Mouse (Mus musculus) intestine, embryonic 15.5 days (tissue): ENCODE results near the gene Dmgdh. TPM values are rescaled to one million over a fixed set of nuclear protein-coding genes. Genes with fewer than 3 reads are reported as not detected.

Source experiments
- ATAC-seq: fragments of 200-750 bp; cut with Nextera tagmentation; 2 replicates; pipeline ENCODE4 v1.8.0; 2017; ENCODE audit warnings: moderate TSS enrichment, moderate library complexity
- H3K27ac ChIP-seq: fragments of 300-500 bp; sonication (generic); 2 replicates; pipeline ENCODE4 v1.5.1; 2015; ENCODE audit warnings: mild to moderate bottlenecking, inconsistent platforms
- H3K27me3 ChIP-seq: fragments of 300-500 bp; sonication (generic); replicated peaks from 2 replicates; pipeline ENCODE4 v1.6.1; 2015; ENCODE audit warnings: inconsistent platforms
- H3K36me3 ChIP-seq: fragments of 300-500 bp; sonication (generic); 2 replicates; pipeline ENCODE4 v1.6.1; 2015; ENCODE audit warnings: inconsistent platforms
- H3K4me1 ChIP-seq: fragments of 300-500 bp; sonication (generic); replicated peaks from 2 replicates; pipeline ENCODE4 v1.6.1; 2015; ENCODE audit warnings: inconsistent platforms
- H3K4me2 ChIP-seq: fragments of 300-500 bp; sonication (generic); replicated peaks from 2 replicates; pipeline ENCODE4 v1.6.1; 2015; ENCODE audit warnings: mild to moderate bottlenecking, inconsistent platforms
- H3K4me3 ChIP-seq: fragments of 300-500 bp; sonication (generic); replicated peaks from 2 replicates; pipeline ENCODE4 v1.5.1; 2015; ENCODE audit warnings: inconsistent platforms
- H3K9ac ChIP-seq: fragments of 300-500 bp; sonication (generic); 2 replicates; pipeline ENCODE4 v1.6.1; 2015; ENCODE audit warnings: inconsistent platforms
- H3K9me3 ChIP-seq: fragments of 300-500 bp; sonication (generic); 2 replicates; pipeline ENCODE4 v1.6.1; 2016; ENCODE audit warnings: inconsistent platforms
- WGBS: fragments of 180-500 bp; shearing (Covaris S2); methylation state at CpG from one replicate; pipeline ENCODE4 v1.1.7; 2015; 5-methylcytosine and 5-hydroxymethylcytosine counted together
- polyA plus RNA-seq: library from polyadenylated mRNA; unstranded; fragments of >200 nt; fragmentation: Nextera tagmentation; extraction: Ambion mirVana; gene quantifications from 2 replicates; pipeline ENCODE4 v1.2.1, GENCODE M21; 2015

Gene Dmgdh
- polyA plus RNA-seq, 1 experiment from 2014 or later, result 0.39 TPM

DNA sequence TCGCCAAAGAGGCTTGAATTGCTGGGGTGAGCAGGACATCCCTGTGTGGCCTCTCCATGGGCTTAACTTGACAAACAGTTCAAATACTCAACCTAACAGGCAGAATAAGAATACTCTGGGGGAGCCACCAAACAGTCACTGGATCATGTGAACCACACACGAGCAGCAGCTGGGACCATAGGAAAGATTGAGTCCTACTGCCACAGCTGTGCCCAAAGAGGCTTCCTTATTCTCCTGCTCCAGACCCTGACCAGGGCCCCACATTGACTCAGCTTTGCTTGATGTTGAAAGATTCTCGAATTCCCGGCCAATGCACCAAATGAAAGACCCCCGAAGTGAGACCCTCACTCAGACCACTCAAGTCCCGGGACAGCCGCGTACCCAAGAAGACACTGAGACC lies 87.6 kb downstream of the Dmgdh start:
- Histone ChIP-seq H3K4me1 (no peaks in the 10 kb centered on the region), H3K4me2 (no peak overlapping the region), H3K36me3 (no peaks in the 10 kb centered on the region), H3K27me3 (no peaks in the 10 kb centered on the region), H3K27ac (no peak overlapping the region), H3K9me3 (no peaks in the 10 kb centered on the region), H3K9ac (no peak overlapping the region), H3K4me3 (no peak overlapping the region)
- 96% methylated on average over 8 of the region's 8 CpGs for WGBS
- ATAC-seq, result no peak

DNA sequence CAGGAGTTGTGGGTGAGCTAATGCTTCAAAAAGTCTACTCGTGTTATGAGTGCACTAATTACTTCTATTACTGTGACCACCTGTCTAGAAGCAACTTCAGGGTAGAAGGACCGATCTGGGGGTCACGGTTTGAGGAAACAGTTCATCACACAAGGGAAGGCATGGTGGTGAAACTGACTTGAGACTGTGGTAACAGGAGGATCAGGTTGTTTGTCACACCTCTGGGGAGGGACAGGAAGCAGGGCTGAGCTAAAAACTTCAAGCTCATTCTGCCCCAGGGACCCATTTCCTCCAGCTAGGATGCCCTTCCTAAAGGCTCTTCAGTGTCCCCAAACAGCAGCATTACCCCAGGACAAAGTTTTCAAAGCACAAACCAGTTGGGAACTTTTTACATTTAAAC lies 88.6 kb downstream of the Dmgdh start:
- H3K27ac ChIP-seq, result no peak overlapping the region
- H3K4me2 ChIP-seq, result no peak overlapping the region
- WGBS, result 77% methylated on average over 3 of the region's 3 CpGs
- no peak for ATAC-seq
- H3K4me1 ChIP-seq, result no peaks in the 10 kb centered on the region
- H3K9me3 ChIP-seq, result no peaks in the 10 kb centered on the region
- H3K4me3 ChIP-seq, result no peak overlapping the region
- no peaks in the 10 kb centered on the region for H3K27me3 ChIP-seq
- H3K36me3 ChIP-seq, result no peaks in the 10 kb centered on the region
- no peak overlapping the region for H3K9ac ChIP-seq

GRCm38 (mm10) chr13:93764321-93764973 lies 90.2 kb downstream of the Dmgdh start:
- H3K27ac ChIP-seq, result no peak overlapping the region
- no peaks in the 10 kb centered on the region for H3K36me3 ChIP-seq
- no peak overlapping the region for H3K4me2 ChIP-seq
- no peak overlapping the region for H3K9ac ChIP-seq
- H3K4me3 ChIP-seq, result no peak overlapping the region
- H3K4me1 ChIP-seq, result no peaks in the 10 kb centered on the region
- no peaks in the 10 kb centered on the region for H3K9me3 ChIP-seq
- ATAC-seq, result no peak
- H3K27me3 ChIP-seq, result no peaks in the 10 kb centered on the region
- WGBS, result 85% methylated on average over 13 of the region's 13 CpGs

GRCm38 (mm10) chr13:93771031-93771587 lies 96.9 kb downstream of the Dmgdh start:
- Histone ChIP-seq H3K4me3 (peak overlapping the region; percentile 63), H3K4me1 (no peaks in the 10 kb centered on the region; the same call in 1 of the 2 replicates), H3K27me3 (no peaks in the 10 kb centered on the region), H3K9ac (peak overlapping the region; percentile 70), H3K9me3 (no peaks in the 10 kb centered on the region), H3K36me3 (no peaks in the 10 kb centered on the region), H3K27ac (peak overlapping the region; percentile 84), H3K4me2 (peak overlapping the region; percentile 95)
- 22% methylated on average over 9 of the region's 9 CpGs for WGBS
- peak; percentile 60 for ATAC-seq

- under 1% methylated on average over 66 of the region's 66 CpGs for WGBS
- H3K4me2 ChIP-seq, result peak within 1 kb of the TSS; percentile 95
- H3K27me3 ChIP-seq, result no peaks in the 10 kb centered on the region
- H3K27ac ChIP-seq, result peak within 1 kb of the TSS; percentile 84
- peak within 1 kb of the TSS; percentile 63 for H3K4me3 ChIP-seq
- H3K36me3 ChIP-seq, result no peaks in the 10 kb centered on the region
- peak within 1 kb of the TSS; percentile 70 for H3K9ac ChIP-seq
- peak; percentile 98 for ATAC-seq
- no peaks in the 10 kb centered on the region for H3K9me3 ChIP-seq
- no peaks in the 10 kb centered on the region; the same call in 1 of the 2 replicates for H3K4me1 ChIP-seq
Measured at GRCm38 (mm10) chr13:93771588-93772278, 97.5 kb downstream of the Dmgdh start, which contains the start of gene Arsb. Arsb (plus strand) TSS chr13:93771630.

DNA sequence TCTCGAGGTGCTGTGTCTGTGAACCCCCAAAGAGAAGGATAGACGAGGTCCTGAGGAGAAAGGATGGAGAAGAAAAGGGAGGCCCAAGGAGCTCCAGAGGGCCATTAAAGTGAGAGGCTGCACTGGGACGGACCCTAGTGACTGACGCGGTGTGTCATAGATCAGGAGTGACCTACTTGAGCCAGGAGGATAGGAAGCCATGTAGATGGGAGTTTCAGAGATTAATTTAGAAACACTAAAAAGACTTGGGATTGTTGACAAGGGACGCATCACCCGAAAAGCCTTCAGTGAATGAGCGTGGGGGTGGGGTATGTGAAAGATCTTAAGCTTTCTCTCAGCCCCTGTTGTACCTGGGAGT lies 98.0 kb downstream of the Dmgdh start:
- Histone ChIP-seq H3K4me3 (peak overlapping the region; percentile 63), H3K4me2 (peak overlapping the region; percentile 95), H3K27me3 (no peaks in the 10 kb centered on the region), H3K27ac (peak overlapping the region; percentile 84), H3K9me3 (no peaks in the 10 kb centered on the region), H3K36me3 (no peaks in the 10 kb centered on the region), H3K4me1 (no peaks in the 10 kb centered on the region; the same call in 1 of the 2 replicates), H3K9ac (peak overlapping the region; percentile 70)
- peak; percentile 64 for ATAC-seq
- 33% methylated on average over 8 of the region's 8 CpGs for WGBS

DNA sequence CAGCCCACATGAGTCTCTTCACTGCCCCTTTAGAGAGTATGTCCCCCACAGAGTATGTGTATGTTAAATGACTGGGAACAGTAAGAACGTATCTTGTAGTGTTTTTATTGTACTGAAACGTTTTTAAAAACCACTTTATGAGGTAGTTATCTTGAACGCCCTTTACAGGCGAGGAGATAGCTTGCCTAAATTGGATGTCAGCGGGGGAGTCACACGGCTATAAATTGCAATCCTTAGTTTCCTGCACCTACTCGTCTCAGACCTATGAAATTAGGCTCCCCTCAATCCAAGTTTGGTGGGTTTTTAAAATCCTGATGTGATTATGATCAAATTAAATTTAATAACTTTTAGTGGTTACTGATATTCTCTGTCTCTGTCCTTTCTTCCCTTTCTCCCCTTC lies 98.6 kb downstream of the Dmgdh start:
- Histone ChIP-seq H3K9ac (no peak overlapping the region), H3K4me3 (no peak overlapping the region)
- 49% methylated on average over 7 of the region's 7 CpGs for WGBS

GRCm38 (mm10) chr13:93773704-93774315 lies 99.6 kb downstream of the Dmgdh start:
- H3K27ac ChIP-seq, result no peak overlapping the region
- H3K4me1 ChIP-seq, result no peaks in the 10 kb centered on the region; the same call in 1 of the 2 replicates
- H3K4me2 ChIP-seq, result no peak overlapping the region
- 67% methylated on average over 7 of the region's 7 CpGs for WGBS
- no peak for ATAC-seq
- H3K9me3 ChIP-seq, result no peaks in the 10 kb centered on the region
- no peak overlapping the region for H3K9ac ChIP-seq
- no peaks in the 10 kb centered on the region for H3K27me3 ChIP-seq
- H3K4me3 ChIP-seq, result no peak overlapping the region
- no peaks in the 10 kb centered on the region for H3K36me3 ChIP-seq

More for the DNA sequence above, 98.6 kb downstream of the Dmgdh start:
- Histone ChIP-seq H3K9me3 (no peaks in the 10 kb centered on the region), H3K27me3 (no peaks in the 10 kb centered on the region), H3K4me1 (no peaks in the 10 kb centered on the region; the same call in 1 of the 2 replicates), H3K36me3 (no peaks in the 10 kb centered on the region), H3K27ac (no peak overlapping the region), H3K4me2 (peak overlapping the region; percentile 95)
- no peak for ATAC-seq

DNA sequence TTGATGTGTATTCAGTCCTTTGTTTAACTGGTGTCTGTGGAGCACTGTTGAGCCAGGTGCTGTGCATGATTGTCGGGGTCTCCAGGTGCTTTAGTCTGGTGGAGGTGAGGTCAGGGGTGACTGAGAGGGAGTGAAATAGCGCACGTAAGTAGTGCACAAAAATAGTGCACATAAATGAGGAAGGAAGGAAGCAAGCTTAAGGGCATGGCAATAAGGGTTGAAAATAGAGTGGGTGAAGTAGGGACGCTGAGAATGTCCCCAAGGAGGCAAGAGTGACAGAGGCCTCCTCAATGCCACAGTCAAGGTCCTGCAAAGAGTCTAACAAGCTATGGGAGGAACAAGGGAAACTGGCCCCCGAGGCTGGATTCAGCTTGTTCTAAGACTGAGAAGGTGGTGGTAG lies 108.6 kb downstream of the Dmgdh start:
- WGBS, result 86% methylated on average over 5 of the region's 5 CpGs
- Histone ChIP-seq H3K36me3 (no peaks in the 10 kb centered on the region), H3K4me3 (no peak overlapping the region), H3K27me3 (no peaks in the 10 kb centered on the region), H3K4me1 (no peaks in the 10 kb centered on the region), H3K9me3 (no peaks in the 10 kb centered on the region), H3K9ac (no peak overlapping the region), H3K4me2 (no peak overlapping the region), H3K27ac (no peak overlapping the region)
- ATAC-seq, result no peak

GRCm38 (mm10) chr13:93785329-93785728 lies 111.1 kb downstream of the Dmgdh start:
- Histone ChIP-seq H3K36me3 (no peaks in the 10 kb centered on the region), H3K4me2 (no peak overlapping the region), H3K4me1 (no peaks in the 10 kb centered on the region), H3K27ac (no peak overlapping the region), H3K27me3 (no peaks in the 10 kb centered on the region), H3K4me3 (no peak overlapping the region), H3K9me3 (no peaks in the 10 kb centered on the region), H3K9ac (no peak overlapping the region)
- 67% methylated on average over 3 of the region's 3 CpGs for WGBS
- ATAC-seq, result no peak

- no peak overlapping the region for H3K9ac ChIP-seq
- H3K36me3 ChIP-seq, result no peaks in the 10 kb centered on the region
- ATAC-seq, result no peak
- WGBS, result 80% methylated on average over 2 of the region's 2 CpGs
- H3K4me3 ChIP-seq, result no peak overlapping the region
- H3K4me2 ChIP-seq, result no peak overlapping the region
- no peaks in the 10 kb centered on the region for H3K4me1 ChIP-seq
- no peaks in the 10 kb centered on the region for H3K27me3 ChIP-seq
- H3K9me3 ChIP-seq, result no peaks in the 10 kb centered on the region
- no peak overlapping the region for H3K27ac ChIP-seq
Measured at GRCm38 (mm10) chr13:93786051-93786450, 111.8 kb downstream of the Dmgdh start.

GRCm38 (mm10) chr13:93787647-93788046 lies 113.4 kb downstream of the Dmgdh start:
- Histone ChIP-seq H3K27me3 (no peaks in the 10 kb centered on the region), H3K9ac (no peak overlapping the region), H3K4me2 (no peak overlapping the region), H3K27ac (no peak overlapping the region), H3K4me1 (no peaks in the 10 kb centered on the region), H3K4me3 (no peak overlapping the region), H3K36me3 (no peaks in the 10 kb centered on the region), H3K9me3 (no peaks in the 10 kb centered on the region)
- ATAC-seq, result no peak
- WGBS, result 52% methylated on average over 8 of the region's 8 CpGs
